Mouse (Mus musculus) retina, postnatal 1 day (tissue): ENCODE measurements at regions not wholly inside any gene's neighbourhood (a gene's known extent, or its start where the extent isn't known, plus 50 kb on each side); places are given as distances from the start of the nearest gene placed in this dataset.
A peak's percentile ranks its signal among the peaks of the same experiment; 100 is the strongest.
"Not testable (repeated sequence)": the region's sequence is repeated elsewhere in the genome, so short reads cannot be mapped to it uniquely, and the experiment has no call there.

ENCODE experiments used
- DNase-seq: peaks from one replicate; pipeline ENCODE4 v3.0.0-alpha.2; 2012

DNA sequence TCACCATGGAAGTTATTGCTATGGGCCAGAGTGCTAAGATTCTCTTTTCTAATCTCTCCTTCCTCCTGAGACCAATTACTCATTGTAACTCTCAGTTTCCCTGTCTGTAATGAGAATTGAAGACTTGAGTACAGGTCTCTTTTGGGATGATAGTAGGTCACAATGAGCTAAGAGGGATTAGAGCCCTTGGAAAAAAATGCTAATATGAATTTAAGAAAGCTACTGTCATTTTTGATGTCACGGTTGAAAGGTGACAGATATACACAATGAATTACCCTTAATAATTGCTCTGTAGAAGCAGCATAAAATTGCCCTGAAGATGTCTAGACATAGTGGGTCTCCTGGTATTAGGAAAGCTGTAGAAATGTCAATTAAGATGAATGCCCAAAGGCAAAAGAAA, 178.2 kb downstream of the Kcna4 start:
- DNase-seq = peak; percentile 59

- no peak for DNase-seq
Measured at GRCm38 (mm10) chr2:107503646-107504379, 213.4 kb downstream of the Kcna4 start.

GRCm38 (mm10) chr2:107507426-107508167, 217.2 kb downstream of the Kcna4 start:
- no peak for DNase-seq

- DNase-seq = not testable (repeated sequence)
Measured at GRCm38 (mm10) chr2:107515486-107515885, 225.0 kb downstream of the Kcna4 start.

DNA sequence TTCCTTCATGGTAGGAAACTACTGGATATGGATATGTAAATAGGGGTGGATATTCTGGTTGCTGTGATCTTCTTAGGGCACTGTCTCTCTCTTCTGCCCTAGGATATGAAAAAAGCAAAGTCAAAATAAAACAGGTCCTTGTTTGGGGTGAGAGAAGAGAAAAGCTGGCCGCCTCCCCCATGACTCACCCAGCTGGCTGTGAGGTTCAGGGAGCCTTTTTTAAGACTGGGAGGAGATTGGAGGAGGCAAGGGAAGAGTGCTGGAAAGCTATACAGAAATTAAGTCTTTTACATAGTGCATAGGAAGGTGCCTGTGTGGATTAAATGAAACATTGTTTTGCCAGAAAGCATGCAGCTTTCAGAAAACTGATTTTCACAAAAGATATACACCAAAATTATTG, 227.7 kb downstream of the Kcna4 start:
- DNase-seq = no peak

- DNase-seq = peak; percentile 23
Measured at GRCm38 (mm10) chr2:107518759-107519158, 228.3 kb downstream of the Kcna4 start.

- DNase-seq = peak; percentile 64
Measured at GRCm38 (mm10) chr2:107519326-107519725, 228.9 kb downstream of the Kcna4 start.

DNA sequence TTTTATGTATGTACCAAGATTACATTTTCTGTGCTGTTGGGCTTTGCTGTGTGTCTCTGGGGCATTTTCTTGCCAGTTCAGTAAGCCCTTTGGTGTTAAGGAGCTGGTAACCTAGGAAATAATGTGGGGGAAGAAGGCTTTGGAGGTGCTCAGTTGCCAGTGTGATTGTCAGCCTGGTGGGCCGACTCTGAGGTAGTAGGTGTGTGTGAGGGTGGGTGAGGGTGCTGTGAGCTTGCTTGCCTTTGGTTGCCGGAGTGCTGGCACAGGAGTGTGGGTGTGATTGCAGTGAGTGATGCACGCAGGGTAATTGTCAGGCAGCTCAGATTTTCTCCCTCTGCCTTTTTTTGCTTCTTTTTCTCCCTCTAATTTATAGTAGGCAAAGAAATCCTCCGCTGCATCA, 229.3 kb downstream of the Kcna4 start:
- DNase-seq = peak; percentile 22

- DNase-seq = no peak
Measured at GRCm38 (mm10) chr2:107543161-107543560, 252.7 kb downstream of the Kcna4 start.

DNA sequence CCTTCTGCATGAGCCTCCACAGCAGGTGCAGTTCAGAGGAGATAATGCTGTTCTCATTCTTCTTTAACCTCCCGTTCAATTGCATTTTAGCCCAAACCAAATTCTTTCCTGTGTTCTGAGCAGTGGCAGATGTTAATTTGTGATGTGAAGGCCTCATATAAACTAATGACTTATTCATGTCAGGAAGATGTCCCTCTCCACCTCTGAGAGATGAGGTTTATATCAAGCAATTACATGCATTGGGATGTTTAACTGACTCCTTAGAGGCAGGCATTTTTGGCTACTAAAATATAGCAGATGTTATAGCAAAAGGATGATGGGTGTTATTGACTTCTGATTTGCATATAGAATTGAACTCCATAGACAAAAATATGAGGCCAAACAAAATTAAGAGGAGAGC, 262.1 kb downstream of the Kcna4 start:
- no peak for DNase-seq

DNA sequence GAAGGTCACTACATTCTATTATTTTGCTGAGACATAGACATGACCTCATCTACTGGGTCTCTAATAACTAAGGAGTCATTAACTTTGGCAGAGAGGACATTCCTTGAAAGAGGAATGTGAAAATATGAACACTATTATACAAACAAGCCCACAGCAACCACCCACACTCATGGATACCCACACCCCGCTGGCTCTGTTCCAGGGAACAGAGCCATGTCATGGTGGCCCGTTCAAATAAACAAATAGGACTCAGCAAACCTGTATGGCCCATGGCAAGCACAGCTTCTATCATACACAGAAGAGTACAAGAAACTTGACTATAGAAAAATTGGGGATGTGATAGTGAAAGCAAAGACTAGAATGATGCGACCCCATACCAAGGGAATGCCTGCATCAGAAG, 265.8 kb downstream of the Kcna4 start:
- no peak for DNase-seq

GRCm38 (mm10) chr2:107569618-107570017, 279.2 kb downstream of the Kcna4 start:
- DNase-seq = no peak

DNA sequence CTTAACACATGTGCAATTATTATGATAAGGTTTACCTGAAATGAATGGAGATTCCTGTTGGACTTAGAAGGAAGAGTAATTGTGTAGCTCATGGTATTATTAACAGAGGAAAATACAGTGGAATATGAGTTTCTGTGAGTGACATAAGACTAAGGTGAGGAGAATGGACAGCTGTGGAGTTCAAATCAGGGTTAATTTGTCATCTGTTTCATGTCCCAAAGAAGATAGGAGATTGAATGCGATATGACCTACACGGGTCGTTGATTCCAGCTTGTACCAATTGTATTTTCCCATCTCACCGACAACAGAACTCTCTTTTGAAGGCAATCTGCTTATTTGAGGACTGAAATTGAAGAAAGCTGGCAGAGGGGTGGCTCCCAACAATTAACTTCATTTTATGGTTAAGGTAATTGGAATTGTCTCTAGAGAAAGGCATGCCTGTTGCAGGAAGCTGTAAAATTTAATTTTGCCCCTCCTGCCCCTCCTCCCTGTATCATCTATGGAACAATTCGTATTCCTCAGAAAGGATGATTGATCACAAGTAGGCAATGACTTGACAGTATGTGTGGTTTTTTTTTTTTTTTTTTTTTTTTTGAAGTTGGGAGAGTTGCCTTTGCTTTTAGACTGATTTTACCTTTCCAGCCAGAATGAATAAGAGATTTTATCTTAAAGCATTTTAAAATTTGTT, 319.6 kb downstream of the Kcna4 start:
- DNase-seq = peak; percentile 33

- peak; percentile 2 for DNase-seq
Measured at GRCm38 (mm10) chr2:107611811-107612210, 321.4 kb downstream of the Kcna4 start.

DNA sequence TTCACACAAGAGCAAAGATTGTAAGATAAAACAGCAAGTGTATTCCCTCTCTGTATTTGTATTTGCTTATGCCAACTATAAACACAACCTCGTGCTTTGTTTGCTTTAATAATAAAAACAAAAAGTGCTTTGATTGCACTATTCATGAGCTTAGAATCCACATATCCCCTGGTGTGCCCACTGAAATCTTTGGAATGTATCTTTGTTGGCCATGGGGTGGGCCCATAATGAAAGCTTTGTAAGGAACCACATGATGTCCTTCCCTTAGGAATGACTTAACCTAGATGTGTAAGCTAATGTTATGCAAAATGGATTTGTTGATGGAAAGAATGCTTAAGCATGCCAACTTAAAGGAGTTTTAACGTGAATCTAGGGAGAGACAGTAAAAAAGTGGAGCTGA, 321.8 kb downstream of the Kcna4 start:
- DNase-seq = peak; percentile 15

GRCm38 (mm10) chr2:107614715-107615114, 324.3 kb downstream of the Kcna4 start:
- no peak for DNase-seq

GRCm38 (mm10) chr2:107627458-107627857, 337.0 kb downstream of the Kcna4 start:
- DNase-seq = peak; percentile 10

DNA sequence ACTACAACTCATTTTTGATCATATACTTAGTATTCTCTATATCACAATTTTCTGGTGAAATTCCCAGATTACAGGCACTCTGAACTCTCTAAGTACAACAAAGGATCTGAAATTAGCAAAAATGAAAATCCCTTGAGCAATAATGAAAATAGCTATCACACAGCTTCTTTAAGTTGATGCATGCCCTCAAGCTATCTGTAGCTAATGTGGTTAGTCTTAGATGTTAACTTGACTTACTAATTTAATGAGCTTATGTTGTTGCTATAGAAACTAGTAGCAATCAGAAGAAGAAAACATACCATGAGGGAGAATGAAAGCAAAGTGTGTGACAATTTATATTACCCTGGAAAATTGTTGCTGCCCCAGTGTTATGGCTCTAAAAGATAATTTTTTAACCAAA, 368.7 kb downstream of the Kcna4 start:
- DNase-seq = no peak
